Comparison of ENCODE assay signal across 8 mouse cellular contexts in the genomic region with DNA sequence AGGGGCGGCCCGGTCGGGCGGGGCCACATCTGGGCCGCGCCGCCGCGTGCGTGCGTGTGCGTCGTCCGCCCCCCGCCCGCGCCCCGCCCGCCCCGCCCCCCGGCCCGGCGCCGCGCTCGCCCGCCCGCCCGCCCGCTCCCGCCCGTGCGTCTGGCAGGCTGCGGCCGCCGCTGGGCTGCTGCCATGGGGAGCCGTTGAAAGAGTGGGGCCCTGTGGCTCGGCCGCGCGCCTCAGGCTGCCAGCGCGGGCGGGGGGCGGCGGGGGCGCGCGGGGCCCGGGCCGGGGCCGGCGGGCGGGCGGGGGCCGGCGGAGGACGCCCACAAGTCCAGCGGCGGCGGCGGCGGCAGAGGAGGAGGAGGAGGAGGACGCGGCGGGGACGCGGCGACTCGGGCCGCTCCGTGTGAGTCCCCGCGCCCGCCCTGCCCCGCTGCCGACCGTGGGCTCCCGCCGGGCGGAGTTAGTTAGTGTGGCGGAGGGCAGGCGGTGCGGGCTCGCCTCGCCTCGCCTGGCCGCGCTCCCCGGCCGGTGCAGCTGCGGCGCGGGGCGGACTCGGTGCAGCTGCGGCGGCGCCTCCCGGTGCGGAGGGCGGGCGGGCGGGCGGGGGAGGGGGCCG. TPM values are rescaled to one million over a fixed set of nuclear protein-coding genes. Genes with fewer than 3 reads are reported as not detected.
DNase-seq lines count a peak whose midpoint lies in the region; ATAC-seq and TF ChIP-seq lines count a peak whose summit lies in the region.

Zbtb18 (plus strand) TSS at position 156 of the 613 bp plus-strand sequence.

- no peaks in the 10 kb centered on the region for H3K9me3 ChIP-seq in embryonic facial prominence, embryonic 10.5 days
- no peaks in the 10 kb centered on the region for H3K9me3 ChIP-seq in heart, embryonic 13.5 days

- intact Hi-C loops in left cerebral cortex, postnatal 14 days (cut with DNase I) = loop anchor here (5.0 to 10.0 kb wide), 5 partner anchors 130 to 565 kb away; partner anchors contain the start of gene Akt3

- under 1% methylated on average over 33 of the region's 106 CpGs for WGBS in cerebellum, adult 2 months
- 1% methylated on average over 90 of the region's 106 CpGs for WGBS in embryonic facial prominence, embryonic 10.5 days
- under 1% methylated on average over 41 of the region's 106 CpGs for WGBS in heart, embryonic 13.5 days

- H3K4me1 ChIP-seq in cerebellum, adult 2 months (ENCODE audit: control insufficient read depth, insufficient read depth, low read length) = no peaks in the 10 kb centered on the region
- peaks cover 54% of the 10 kb centered on the region for H3K4me1 ChIP-seq in embryonic facial prominence, embryonic 10.5 days
- peaks cover 44% of the 10 kb centered on the region for H3K4me1 ChIP-seq in heart, embryonic 13.5 days

- H3K79me2 ChIP-seq in C2C12 (ENCODE audit: control insufficient read depth, insufficient read depth) = peaks cover 10% of the 10 kb centered on the region
- peaks cover 45% of the 10 kb centered on the region for H3K79me2 ChIP-seq in myocyte (ENCODE audit: control insufficient read depth, insufficient read depth)

- no peaks in the 10 kb centered on the region for H3K79me3 ChIP-seq in C2C12 (ENCODE audit: low read depth)

- H3K4me3 ChIP-seq in cerebellum, adult 2 months (replicated peaks; ENCODE audit: insufficient read depth, low read depth, low read length) = peak within 1 kb of the TSS; percentile 72
- H3K4me3 ChIP-seq in C2C12 (ENCODE audit: insufficient read depth, poor library complexity, severe bottlenecking) (peak within 1 kb of the TSS; percentile 57), myocyte (peak within 1 kb of the TSS; percentile 85)
- H3K4me3 ChIP-seq in embryonic facial prominence, embryonic 10.5 days = peak within 1 kb of the TSS; percentile 89
- peak within 1 kb of the TSS; percentile 89 for H3K4me3 ChIP-seq in heart, embryonic 13.5 days

- no peak for DNase-seq in cerebellum, adult 2 months
- no peak for DNase-seq in cerebellum, adult 9-10 months
- no peak for DNase-seq in embryonic facial prominence, embryonic 10.5 days (ENCODE audit: low spot score)
- no peak for DNase-seq in left cerebral cortex, postnatal 14 days (ENCODE audit: low spot score in 2 of 2)
- DNase-seq in cerebellum, postnatal 4 days (ENCODE audit: low spot score in 2 of 2) = no peak

- 0 out of 2 replicates have a peak, but pooled peaks have one; percentile 9 for TF ChIP-seq POLR2A in cerebellum, adult 2 months (IDR thresholded peaks at IDR 0.05; ENCODE audit: borderline replicate concordance, insufficient read depth, low read length)
- peak; percentile 46 for TF ChIP-seq POLR2A in myocyte (IDR thresholded peaks at IDR 0.05; ENCODE audit: insufficient read length, low read depth)

- no peaks in the 10 kb centered on the region; the same call in 1 of the 2 replicates for H3K27me3 ChIP-seq in cerebellum, adult 2 months (ENCODE audit: control insufficient read depth, insufficient read depth, low read length)
- H3K27me3 ChIP-seq in C2C12 (ENCODE audit: control insufficient read depth, insufficient read depth, insufficient read length) (no peaks in the 10 kb centered on the region), myocyte (ENCODE audit: control insufficient read depth, insufficient read depth, insufficient read length) (no peaks in the 10 kb centered on the region)
- no peaks in the 10 kb centered on the region for H3K27me3 ChIP-seq in embryonic facial prominence, embryonic 10.5 days (replicated peaks; ENCODE audit: low read depth, poor library complexity, severe bottlenecking)
- H3K27me3 ChIP-seq in heart, embryonic 13.5 days (replicated peaks) = no peaks in the 10 kb centered on the region

- H3K4me2 ChIP-seq in heart, embryonic 13.5 days = peak within 1 kb of the TSS; percentile 87
- peak within 1 kb of the TSS; percentile 91 for H3K4me2 ChIP-seq in myocyte (ENCODE audit: low read depth)

- peaks cover 6% of the 10 kb centered on the region for H3K36me3 ChIP-seq in C2C12 (ENCODE audit: control insufficient read depth, insufficient read depth)
- H3K36me3 ChIP-seq in embryonic facial prominence, embryonic 10.5 days (replicated peaks) = peaks cover 3% of the 10 kb centered on the region
- peaks cover 5% of the 10 kb centered on the region for H3K36me3 ChIP-seq in heart, embryonic 13.5 days
- peaks cover 5% of the 10 kb centered on the region for H3K36me3 ChIP-seq in myocyte (ENCODE audit: control insufficient read depth, insufficient read depth)

- no peak for TF ChIP-seq CTCF in cerebellum, adult 2 months (IDR thresholded peaks at IDR 0.05; ENCODE audit: borderline replicate concordance, insufficient read depth, low read depth, low read length)
- no peak for TF ChIP-seq CTCF in C2C12 (IDR thresholded peaks at IDR 0.05; ENCODE audit: control insufficient read depth, insufficient read depth, insufficient read length)

- peak within 1 kb of the TSS; percentile 99 for H3K27ac ChIP-seq in cerebellum, adult 2 months (ENCODE audit: insufficient read depth, low read length)
- H3K27ac ChIP-seq in embryonic facial prominence, embryonic 10.5 days (replicated peaks) = peak within 1 kb of the TSS; percentile 95
- peak within 1 kb of the TSS; percentile 99 for H3K27ac ChIP-seq in heart, embryonic 13.5 days (replicated peaks)

- H3K9ac ChIP-seq in heart, embryonic 13.5 days = peak within 1 kb of the TSS; percentile 97

- ATAC-seq in heart, embryonic 13.5 days (ENCODE audit: extremely low read depth, insufficient number of reproducible peaks, low FRiP score, low TSS enrichment) = peak; percentile 7

- H3ac ChIP-seq in C2C12 (ENCODE audit: control insufficient read depth, insufficient read length, low read depth) (peak within 1 kb of the TSS; percentile 99), myocyte (ENCODE audit: control insufficient read depth, insufficient read length) (peak within 1 kb of the TSS; percentile 89)

TF ChIP-seq in C2C12, 6 proteins besides CTCF, POLR2A, EP300 and RAD21:
- TF ChIP-seq USF1 (IDR thresholded peaks at IDR 0.05; ENCODE audit: low read depth) (no peak), FOSL1 (IDR thresholded peaks at IDR 0.05; ENCODE audit: insufficient read depth, low read length, poor library complexity, severe bottlenecking) (no peak), MYOD1 (IDR thresholded peaks at IDR 0.05; ENCODE audit: control insufficient read depth, insufficient read length, low read depth) (no peak), MAX (IDR thresholded peaks at IDR 0.05) (no peak), MYOG (IDR thresholded peaks at IDR 0.05; ENCODE audit: control insufficient read depth, extremely low read depth, insufficient read length) (no peak), CEBPB (IDR thresholded peaks at IDR 0.05; ENCODE audit: low read depth) (no peak)

TF ChIP-seq in myocyte, 11 proteins besides CTCF, POLR2A, EP300 and RAD21:
- TF ChIP-seq MYOD1 (IDR thresholded peaks at IDR 0.05; ENCODE audit: control insufficient read depth in 1 of 3, insufficient read length in 2 of 3, low read depth in 2 of 3) (peak in 1 of 3 experiments; percentile 64), POLR2AphosphoS2 (IDR thresholded peaks at IDR 0.05; ENCODE audit: insufficient read length, low read depth) (peak; percentile 25), MAX (IDR thresholded peaks at IDR 0.05; ENCODE audit: low read depth) (no peak), E2F4 (IDR thresholded peaks at IDR 0.05; ENCODE audit: insufficient read depth) (no peak), TCF12 (IDR thresholded peaks at IDR 0.05; ENCODE audit: insufficient read depth, poor library complexity, severe bottlenecking) (no peak), MYOG (IDR thresholded peaks at IDR 0.05; ENCODE audit: control insufficient read depth in 1 of 3, insufficient read depth in 1 of 3, insufficient read length in 2 of 3, low read depth in 2 of 3) (peak in 1 of 3 experiments; percentile 63)

RNA-seq across cellular contexts. Expression of gene Zbtb18, which starts in this region (rescaled TPM):
- 193 and 234 TPM in 2 replicates for polyA plus RNA-seq in cerebellum, adult 2 months (2012; rRNA removed)
- polyA plus RNA-seq in C2C12 (2012; fragmentation: generic; extraction: Trizol) (7.5 TPM), myocyte (2012; fragmentation: generic; extraction: Trizol) (54.3 TPM)
- 2.1 and 3.4 TPM in 2 replicates for polyA plus RNA-seq in embryonic facial prominence, embryonic 10.5 days (2016; fragmentation: Nextera tagmentation; extraction: Ambion mirVana)
- 1.0 and 2.0 TPM in 2 replicates for polyA plus RNA-seq in heart, embryonic 13.5 days (2015; fragmentation: Nextera tagmentation; extraction: Ambion mirVana)
- total RNA-seq in left cerebral cortex, postnatal 14 days (2021) = 100 to 1,000 TPM; 397 to 428 TPM
